Mouse (Mus musculus) heart, adult 2 months (tissue): ENCODE data around the gene Hist2h2aa2. TPM values are rescaled to one million over a fixed set of nuclear protein-coding genes. Genes with fewer than 3 reads are reported as not detected.
A peak's percentile ranks its signal among the peaks of the same experiment; 100 is the strongest.
"Not testable (repeated sequence)": the region's sequence is repeated elsewhere in the genome, so short reads cannot be mapped to it uniquely, and the experiment has no call there.

ENCODE experiments used
- DNase-seq, 2 experiments: peaks; one replicate each; pipeline ENCODE4 v3.0.0; 2021
- H3K27ac ChIP-seq: fragments of 200-600 bp; 2 replicates; pipeline ENCODE4 v1.8.1; 2022
- H3K27me3 ChIP-seq: fragments of 200-500 bp; 2 replicates; pipeline ENCODE4 v1.6.1; 2012; ENCODE audit warnings: mild to moderate bottlenecking, low read length, inconsistent platforms, mixed read lengths; ENCODE audit not compliant: control insufficient read depth, insufficient read depth
- H3K36me3 ChIP-seq: fragments of 200-500 bp; 2 replicates; pipeline ENCODE4 v1.6.1; 2012; ENCODE audit warnings: low read length, inconsistent platforms; ENCODE audit not compliant: control insufficient read depth, insufficient read depth
- H3K4me1 ChIP-seq: fragments of 200-500 bp; 2 replicates; pipeline ENCODE4 v1.6.1; 2011; ENCODE audit warnings: low read length; ENCODE audit not compliant: control insufficient read depth, insufficient read depth
- H3K4me3 ChIP-seq: fragments of 200-600 bp; 2 replicates; pipeline ENCODE4 v1.8.1; 2022
- H3K79me2 ChIP-seq: fragments of 200-500 bp; replicated peaks from 2 replicates; pipeline ENCODE4 v1.6.1; 2012; ENCODE audit warnings: mild to moderate bottlenecking, inconsistent platforms, low read length, moderate library complexity, mixed read lengths; ENCODE audit not compliant: control insufficient read depth, insufficient read depth
- H3K9ac ChIP-seq: fragments of 200-500 bp; 2 replicates; pipeline ENCODE4 v1.6.1; 2012; ENCODE audit warnings: low read depth, mild to moderate bottlenecking, control low read depth, inconsistent platforms, low read length, mixed read lengths
- CTCF ChIP-seq: fragments of 200-600 bp; IDR thresholded peaks from 2 replicates; pipeline ENCODE4 v1.8.1; 2022; ENCODE audit warnings: antibody characterized with exemption, mild to moderate bottlenecking, moderate library complexity
- EP300 ChIP-seq: fragments of 200-500 bp; IDR thresholded peaks from 2 replicates; pipeline ENCODE4 v1.6.1; 2011; ENCODE audit warnings: low read depth, low read length, control low read depth; ENCODE audit not compliant: insufficient read depth
- POLR2A ChIP-seq: fragments of 200-500 bp; IDR thresholded peaks from 2 replicates; pipeline ENCODE4 v1.6.1; 2011; ENCODE audit warnings: mild to moderate bottlenecking, low read depth, low read length, control low read depth; ENCODE audit not compliant: insufficient read depth
- WGBS: fragments of 180-500 bp; shearing (Covaris S2); methylation state at CpG from one replicate; pipeline ENCODE4 v1.1.7; 2018; 5-methylcytosine and 5-hydroxymethylcytosine counted together
- intact Hi-C: fragments of 180-260 bp; cut with DNase I; formaldehyde crosslinking; loops from one replicate; pipeline ENCODE4 v1.15.1; 2025
- polyA plus RNA-seq: library from polyadenylated mRNA; depleted of rRNA; stranded (reverse); fragments of >200 nt; gene quantifications from 2 replicates; pipeline ENCODE4 v1.2.3, GENCODE M21; 2012
- total RNA-seq, 2 experiments: library from RNA; stranded (reverse); gene quantifications; 2 replicates each; pipeline ENCODE4 v1.2.3; 2021

Gene Hist2h2aa2
- total and polyA plus RNA-seq, 3 experiments: 73.5 to 218 (median 189) TPM

DNA sequence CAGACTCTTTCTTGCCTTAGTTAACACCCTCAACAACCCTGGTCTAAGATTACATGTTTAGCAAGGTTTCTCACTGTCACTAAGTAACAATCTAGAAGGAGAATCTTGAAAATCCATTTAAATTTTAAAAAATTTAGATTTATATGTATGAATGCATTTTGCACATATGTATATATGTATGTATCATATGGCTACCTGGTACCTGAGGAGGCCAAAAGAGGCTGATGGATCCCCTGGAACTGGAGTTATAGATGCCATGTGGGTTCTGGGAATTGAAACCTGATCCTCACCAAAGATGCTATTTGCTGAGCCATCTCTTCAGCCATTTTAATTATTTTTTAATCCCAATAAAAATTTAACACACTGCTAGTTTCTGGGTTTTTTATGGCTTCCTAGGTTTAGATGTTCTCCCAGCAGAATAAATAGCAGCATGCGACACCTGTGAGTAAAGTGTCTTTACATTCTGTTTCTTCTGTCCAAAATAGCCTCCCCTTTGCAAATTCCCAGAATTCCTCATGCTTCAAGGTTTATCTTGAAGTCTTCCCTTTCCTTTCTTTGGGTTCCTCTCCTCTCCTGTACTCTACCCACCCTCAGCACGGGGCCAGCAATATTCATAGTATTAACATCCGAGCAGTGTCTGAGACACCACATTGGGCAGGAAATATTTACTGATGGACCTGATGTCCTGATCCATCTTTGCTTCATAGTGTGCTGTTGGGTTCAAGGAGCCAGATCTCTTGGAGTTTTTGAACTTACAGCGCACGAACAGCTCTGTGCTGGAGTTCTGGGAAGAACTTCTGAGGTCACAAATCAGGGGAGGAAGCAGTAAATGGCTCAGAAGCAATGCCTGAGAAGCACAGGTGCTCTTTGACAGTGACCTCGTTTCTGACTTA is 8.3 kb upstream of the Hist2h2aa2 start:
- Histone ChIP-seq H3K27me3 (no peaks in the 10 kb centered on the region), H3K4me1 (peaks cover 5% of the 10 kb centered on the region), H3K36me3 (peaks cover 7% of the 10 kb centered on the region), H3K4me3 (no peak overlapping the region), H3K27ac (no peak overlapping the region), H3K79me2 (no peaks in the 10 kb centered on the region), H3K9ac (no peak overlapping the region)
- WGBS: 58% methylated on average over 6 of the region's 6 CpGs
- no peak for DNase-seq
- TF ChIP-seq POLR2A (no peak), EP300 (no peak)
- intact Hi-C loops: loop anchor here (1.0 kb wide), 1 partner anchor 11 kb away; no protein-coding TSS in a partner anchor

DNA sequence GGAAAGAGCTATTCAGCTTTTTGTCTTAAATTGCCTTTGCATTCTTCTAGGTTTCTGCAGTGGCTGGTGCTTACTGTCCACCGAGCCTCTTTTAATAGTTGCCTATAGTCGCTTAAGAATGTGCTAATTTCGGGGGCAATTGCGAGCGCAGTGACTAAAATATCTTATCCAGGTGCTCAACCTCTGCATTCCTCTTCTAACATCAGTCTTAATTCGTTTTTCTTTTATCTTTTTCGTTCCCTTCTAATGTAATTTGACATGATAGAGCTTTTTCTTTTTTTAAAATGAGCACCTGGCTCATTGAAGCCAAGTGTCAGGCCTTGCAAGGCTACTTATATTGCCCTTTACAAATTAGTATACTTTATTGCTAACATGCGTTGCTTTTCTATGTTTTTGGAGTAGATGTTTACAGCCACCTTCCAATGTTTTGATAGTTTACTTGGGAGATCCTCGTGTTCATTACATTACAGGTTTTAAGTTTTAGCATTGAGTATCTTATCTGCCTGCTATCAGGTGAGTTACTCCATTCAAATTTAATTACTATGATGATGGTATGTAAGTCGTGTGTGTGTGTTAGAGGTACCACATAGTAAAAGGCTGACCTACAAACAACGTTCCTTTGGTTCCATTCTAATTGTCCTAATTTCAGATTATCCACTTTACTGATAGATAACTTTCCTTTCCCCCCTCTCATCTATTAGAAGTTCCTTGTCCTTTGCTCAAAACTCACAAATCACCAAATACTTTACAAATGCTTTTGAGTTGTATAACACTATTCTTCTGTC is 7.5 kb upstream of the Hist2h2aa2 start:
- H3K4me3 ChIP-seq: no peak overlapping the region
- H3K9ac ChIP-seq: no peak overlapping the region
- no peak for TF ChIP-seq CTCF
- no peaks in the 10 kb centered on the region for H3K79me2 ChIP-seq
- H3K36me3 ChIP-seq: peaks cover 8% of the 10 kb centered on the region
- intact Hi-C loops: no loop called here
- 45% methylated on average over 11 of the region's 11 CpGs for WGBS
- DNase-seq: no peak
- H3K4me1 ChIP-seq: peaks cover 5% of the 10 kb centered on the region
- no peaks in the 10 kb centered on the region for H3K27me3 ChIP-seq
- H3K27ac ChIP-seq: no peak overlapping the region

- H3K27ac ChIP-seq, H3K4me1 ChIP-seq, intact Hi-C loops, H3K79me2 ChIP-seq, H3K36me3 ChIP-seq, H3K27me3 ChIP-seq: not testable (repeated sequence)
- WGBS: 0% methylated on average over 5 of the region's 47 CpGs
- DNase-seq: peak in 1 of 2 experiments; percentile 25
- peak within 1 kb of the TSS; percentile 30; the same call in 1 of the 2 replicates for H3K4me3 ChIP-seq
- H3K9ac ChIP-seq: peak within 1 kb of the TSS; percentile 78
Measured at GRCm38 (mm10) chr3:96246427-96246856, 6.4 kb upstream of the Hist2h2aa2 start, which contains the start of gene Hist2h3c1. Hist2h3c1 (plus strand) TSS chr3:96246685.

DNA sequence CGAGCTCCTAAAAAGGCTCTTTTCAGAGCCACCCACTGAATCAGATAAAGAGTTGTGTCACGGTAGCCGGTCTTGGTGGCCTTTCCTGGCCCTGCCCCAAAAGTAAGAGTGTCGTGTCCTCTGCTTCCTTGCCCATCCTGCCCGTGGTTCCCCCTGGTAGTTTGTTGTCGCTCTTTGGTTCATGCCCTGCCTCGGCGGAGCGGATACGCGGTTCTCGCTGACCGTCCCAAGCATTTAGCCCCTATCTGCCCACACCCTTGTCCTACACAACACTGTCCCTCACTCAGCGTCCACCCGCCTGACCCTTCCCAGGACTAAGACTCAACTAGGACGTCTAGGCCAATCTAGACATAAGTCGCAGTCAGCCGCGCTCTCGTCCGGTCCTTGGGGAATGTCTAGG is 5.9 kb upstream of the Hist2h2aa2 start:
- H3K79me2 ChIP-seq, intact Hi-C loops, H3K36me3 ChIP-seq, H3K27ac ChIP-seq, DNase-seq, H3K4me1 ChIP-seq, H3K27me3 ChIP-seq: not testable (repeated sequence)
- H3K4me3 ChIP-seq: peak overlapping the region; percentile 30; the same call in 1 of the 2 replicates
- peak overlapping the region; percentile 78 for H3K9ac ChIP-seq
- under 1% methylated on average over 10 of the region's 21 CpGs for WGBS

GRCm38 (mm10) chr3:96245003-96245886 is 5.2 kb upstream of the Hist2h2aa2 start, which contains the start of gene Hist2h2aa1:
Hist2h2aa1 (plus strand) TSS chr3:96245497.
- H3K79me2 ChIP-seq, H3K4me1 ChIP-seq, intact Hi-C loops, H3K36me3 ChIP-seq, H3K27me3 ChIP-seq: not testable (repeated sequence)
- peak within 1 kb of the TSS; percentile 100 for H3K27ac ChIP-seq
- TF ChIP-seq EP300: peak; percentile 39; the same call in 1 of the 2 replicates
- TF ChIP-seq POLR2A: peak; percentile 91
- DNase-seq: peak; percentile 92 to 93
- peak within 1 kb of the TSS; percentile 87 for H3K4me3 ChIP-seq
- under 1% methylated on average over 41 of the region's 88 CpGs for WGBS
- peak within 1 kb of the TSS; percentile 93 for H3K9ac ChIP-seq
